Mouse (Mus musculus) thymus, adult 2 months (tissue): ENCODE measurements around the gene Mbd4. TPM values are rescaled to one million over a fixed set of nuclear protein-coding genes. Genes with fewer than 3 reads are reported as not detected.

ENCODE experiments used
- DNase-seq: peaks from one replicate; pipeline ENCODE4 v3.0.0; 2021
- H3K27ac ChIP-seq: fragments of 200-500 bp; 2 replicates; pipeline ENCODE4 v1.5.1; 2012; ENCODE audit warnings: low read length, control low read depth; ENCODE audit not compliant: control insufficient read depth, insufficient read depth
- H3K27me3 ChIP-seq: fragments of 200-500 bp; 2 replicates; pipeline ENCODE4 v1.6.1; 2012; ENCODE audit warnings: mild to moderate bottlenecking, low read length, moderate library complexity, mixed read lengths; ENCODE audit not compliant: control insufficient read depth, insufficient read depth
- H3K36me3 ChIP-seq: fragments of 200-500 bp; 2 replicates; pipeline ENCODE4 v1.6.1; 2012; ENCODE audit warnings: mild to moderate bottlenecking, low read length, moderate library complexity; ENCODE audit not compliant: control insufficient read depth, insufficient read depth
- H3K4me1 ChIP-seq: fragments of 200-500 bp; replicated peaks from 2 replicates; pipeline ENCODE4 v1.6.1; 2012; ENCODE audit warnings: low read length; ENCODE audit not compliant: control insufficient read depth, insufficient read depth
- H3K4me3 ChIP-seq: fragments of 200-500 bp; 2 replicates; pipeline ENCODE4 v1.5.1; 2012; ENCODE audit warnings: mild to moderate bottlenecking, low read length, control low read depth, moderate library complexity; ENCODE audit not compliant: control insufficient read depth, insufficient read depth
- CTCF ChIP-seq: fragments of 200-500 bp; IDR thresholded peaks from 2 replicates; pipeline ENCODE4 v1.5.1; 2012; ENCODE audit warnings: mild to moderate bottlenecking, control low read depth, low read length, moderate library complexity, borderline replicate concordance; ENCODE audit not compliant: control insufficient read depth, poor library complexity, insufficient read depth; ENCODE audit errors: extremely low read depth
- POLR2A ChIP-seq: fragments of 200-500 bp; IDR thresholded peaks from 2 replicates; pipeline ENCODE4 v1.6.1; 2012; ENCODE audit warnings: mild to moderate bottlenecking, low read length, control low read depth, moderate library complexity; ENCODE audit not compliant: control insufficient read depth, poor library complexity, insufficient read depth; ENCODE audit errors: extremely low read depth
- WGBS: fragments of 180-500 bp; shearing (Covaris S2); methylation state at CpG from one replicate; pipeline ENCODE4 v1.1.7; 2018; 5-methylcytosine and 5-hydroxymethylcytosine counted together
- polyA plus RNA-seq: library from polyadenylated mRNA; depleted of rRNA; stranded (reverse); fragments of >200 nt; gene quantifications from 2 replicates; pipeline ENCODE4 v1.2.3, GENCODE M21; 2012

Gene Mbd4
- polyA plus RNA-seq, 1 experiment, result 9.0 TPM

- Histone ChIP-seq H3K27me3 (no peaks in the 10 kb centered on the region), H3K4me1 (no peaks in the 10 kb centered on the region; the same call in 1 of the 2 replicates), H3K4me3 (no peak overlapping the region), H3K27ac (no peak overlapping the region), H3K36me3 (no peaks in the 10 kb centered on the region)
- no peak for TF ChIP-seq CTCF
- TF ChIP-seq POLR2A, result no peak
- DNase-seq, result no peak
- WGBS, result 92% methylated on average over 2 of the region's 2 CpGs
These were observed 35.0 kb downstream of the Mbd4 start for GRCm38 (mm10) chr6:115818129-115818528.

- Histone ChIP-seq H3K36me3 (no peaks in the 10 kb centered on the region), H3K27me3 (no peaks in the 10 kb centered on the region), H3K4me1 (no peaks in the 10 kb centered on the region; the same call in 1 of the 2 replicates), H3K4me3 (no peak overlapping the region), H3K27ac (no peak overlapping the region)
- DNase-seq, result no peak
- TF ChIP-seq POLR2A (no peak), CTCF (no peak)
- 83% methylated on average over 4 of the region's 4 CpGs for WGBS
These were observed 38.1 kb downstream of the Mbd4 start for GRCm38 (mm10) chr6:115815041-115815440.

- H3K27me3 ChIP-seq, result no peaks in the 10 kb centered on the region
- WGBS, result 48% methylated on average over 4 of the region's 4 CpGs
- no peak overlapping the region for H3K27ac ChIP-seq
- no peaks in the 10 kb centered on the region; the same call in 1 of the 2 replicates for H3K4me1 ChIP-seq
- H3K36me3 ChIP-seq, result no peaks in the 10 kb centered on the region
- no peak for TF ChIP-seq CTCF
- no peak for TF ChIP-seq POLR2A
- DNase-seq, result peak; percentile 52
- no peak overlapping the region for H3K4me3 ChIP-seq
These were observed 39.1 kb downstream of the Mbd4 start for GRCm38 (mm10) chr6:115814104-115814503.

GRCm38 (mm10) chr6:115811606-115812005 lies 41.6 kb downstream of the Mbd4 start:
- H3K4me3 ChIP-seq, result no peak overlapping the region
- H3K27ac ChIP-seq, result no peak overlapping the region
- 93% methylated on average over 8 of the region's 8 CpGs for WGBS
- TF ChIP-seq CTCF (no peak), POLR2A (no peak)
- H3K4me1 ChIP-seq, result peaks cover 8% of the 10 kb centered on the region
- H3K36me3 ChIP-seq, result peaks cover 9% of the 10 kb centered on the region
- no peaks in the 10 kb centered on the region for H3K27me3 ChIP-seq
- DNase-seq, result no peak

GRCm38 (mm10) chr6:115808488-115809231 lies 44.5 kb downstream of the Mbd4 start, which contains the start of gene Rpl32:
Rpl32 (minus strand) TSS chr6:115808747.
- H3K27me3 ChIP-seq, result no peaks in the 10 kb centered on the region
- H3K36me3 ChIP-seq, result peaks cover 32% of the 10 kb centered on the region
- peaks cover 10% of the 10 kb centered on the region for H3K4me1 ChIP-seq
- TF ChIP-seq POLR2A (peak; percentile 73), CTCF (no peak)
- DNase-seq, result peak; percentile 84
- H3K4me3 ChIP-seq, result peak within 1 kb of the TSS; percentile 76
- H3K27ac ChIP-seq, result no peak within 1 kb of the TSS
- under 1% methylated on average over 47 of the region's 47 CpGs for WGBS

GRCm38 (mm10) chr6:115808196-115808487 lies 45.0 kb downstream of the Mbd4 start:
- whole genome bisulfite sequencing, result under 1% methylated on average over 22 of the region's 22 CpGs
- Histone ChIP-seq H3K4me1 (peaks cover 10% of the 10 kb centered on the region), H3K36me3 (peaks cover 32% of the 10 kb centered on the region), H3K27ac (no peak overlapping the region), H3K27me3 (no peaks in the 10 kb centered on the region), H3K4me3 (peak overlapping the region; percentile 76)
- no peak for DNase-seq
- TF ChIP-seq POLR2A, result no peak
- no peak for TF ChIP-seq CTCF

GRCm38 (mm10) chr6:115807464-115808195 lies 45.5 kb downstream of the Mbd4 start:
- Histone ChIP-seq H3K4me1 (peaks cover 10% of the 10 kb centered on the region), H3K4me3 (peak overlapping the region; percentile 76), H3K36me3 (peaks cover 32% of the 10 kb centered on the region), H3K27ac (no peak overlapping the region), H3K27me3 (no peaks in the 10 kb centered on the region)
- no peak for DNase-seq
- TF ChIP-seq POLR2A (no peak), CTCF (no peak)
- WGBS, result 3% methylated on average over 15 of the region's 15 CpGs
